Mouse (Mus musculus) thymus, adult 2 months (tissue): ENCODE measurements around the gene Pax2.

Experiments used
- CTCF ChIP-seq: fragments of 200-500 bp; IDR thresholded peaks from 2 replicates; pipeline ENCODE4 v1.5.1; 2012; ENCODE audit warnings: mild to moderate bottlenecking, control low read depth, low read length, moderate library complexity, borderline replicate concordance; ENCODE audit not compliant: control insufficient read depth, poor library complexity, insufficient read depth; ENCODE audit errors: extremely low read depth
- POLR2A ChIP-seq: fragments of 200-500 bp; IDR thresholded peaks from 2 replicates; pipeline ENCODE4 v1.6.1; 2012; ENCODE audit warnings: mild to moderate bottlenecking, low read length, control low read depth, moderate library complexity; ENCODE audit not compliant: control insufficient read depth, poor library complexity, insufficient read depth; ENCODE audit errors: extremely low read depth

GRCm38 (mm10) chr19:44758846-44759245 lies 3.0 kb downstream of the Pax2 start:
- TF ChIP-seq CTCF (no peak), POLR2A (no peak)
